Mouse (Mus musculus): ENCODE data around the gene Btnl10.

DNA sequence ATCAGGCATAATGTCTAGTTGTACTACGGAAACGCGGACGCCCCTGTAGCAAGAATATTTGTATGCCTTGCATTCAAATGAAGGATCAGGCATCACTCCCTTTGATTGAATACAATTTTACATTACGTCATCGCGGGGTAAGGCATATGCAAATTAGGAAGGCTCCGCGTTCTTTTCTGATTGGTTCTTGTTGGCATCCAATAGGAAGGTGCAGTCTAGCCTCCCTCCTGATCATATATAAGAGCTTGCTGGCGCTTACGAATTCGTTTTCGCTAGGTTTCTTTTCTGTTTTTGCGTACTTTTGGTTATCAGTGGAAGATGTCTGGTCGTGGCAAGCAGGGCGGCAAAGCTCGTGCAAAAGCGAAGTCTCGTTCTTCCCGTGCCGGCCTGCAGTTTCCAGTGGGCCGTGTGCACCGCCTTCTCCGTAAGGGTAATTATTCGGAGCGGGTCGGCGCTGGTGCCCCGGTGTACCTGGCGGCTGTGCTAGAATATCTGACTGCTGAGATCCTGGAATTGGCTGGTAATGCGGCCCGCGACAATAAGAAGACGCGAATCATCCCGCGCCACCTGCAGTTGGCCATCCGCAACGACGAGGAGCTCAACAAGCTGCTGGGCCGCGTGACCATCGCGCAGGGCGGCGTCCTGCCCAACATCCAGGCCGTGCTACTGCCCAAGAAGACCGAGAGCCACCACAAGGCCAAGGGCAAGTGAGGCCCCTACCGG lies 36.9 kb downstream of the Btnl10 start, which contains the start of the genes Hist3h2a and Trim17:
- TF ChIP-seq CTCF (IDR thresholded peaks at IDR 0.05; ENCODE audit: low read depth, low read length), result peak; percentile 10
- peak; percentile 98 for TF ChIP-seq POLR2A (IDR thresholded peaks at IDR 0.05; ENCODE audit: insufficient read depth, low read length)
- no peak for TF ChIP-seq EP300 (IDR thresholded peaks at IDR 0.05; ENCODE audit: insufficient read depth, low read depth, low read length)
